Mouse (Mus musculus): ENCODE results near the gene Bsnd.

GRCm38 (mm10) chr4:106527856-106528547 is 35.9 kb upstream of the Bsnd start:
- TF ChIP-seq FLI1 (IDR thresholded peaks at IDR 0.05; ENCODE audit: low read length) = no peak
- no peak for TF ChIP-seq GATA1 (IDR thresholded peaks at IDR 0.05; ENCODE audit: borderline replicate concordance, low read length)

All from megakaryocyte, embryonic 14.5 days (primary cell).